Comparison of ENCODE assay signal across 7 mouse cellular contexts in the genomic region with DNA sequence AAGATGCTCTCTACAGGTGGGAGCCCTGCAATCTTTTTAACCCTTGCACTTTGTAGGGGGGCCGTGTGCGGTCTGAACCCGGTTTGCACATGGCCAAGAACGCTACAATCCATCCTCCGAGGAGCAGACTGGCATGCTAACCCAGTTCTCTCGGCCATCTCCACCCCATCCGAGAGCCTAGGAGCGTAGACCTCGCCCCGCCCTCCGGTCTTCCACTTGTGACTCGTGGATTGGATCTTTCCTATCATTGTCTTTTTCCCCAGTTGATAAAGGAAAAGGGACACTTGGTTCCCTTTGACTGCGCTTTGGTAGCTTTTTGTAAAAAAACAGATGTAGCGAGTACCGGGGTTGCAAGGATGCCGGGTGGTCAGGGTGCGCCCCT. TPM values are rescaled to one million over a fixed set of nuclear protein-coding genes. Genes with fewer than 3 reads are reported as not detected.
DNase-seq lines count a peak whose midpoint lies in the region; ATAC-seq and TF ChIP-seq lines count a peak whose summit lies in the region.

A gene (plus strand): TSS at position 250 of the 382 bp plus-strand sequence.

- peak within 1 kb of the TSS; percentile 98 for H3K27ac ChIP-seq in lung, embryonic 16.5 days (ENCODE audit: low read length)
- H3K27ac ChIP-seq in spleen, adult 2 months (ENCODE audit: insufficient read depth, low read length), result peak within 1 kb of the TSS; percentile 95

- H3K9ac ChIP-seq in lung, embryonic 16.5 days (ENCODE audit: low read length), result peak within 1 kb of the TSS; percentile 98

- TF ChIP-seq CTCF in spleen, adult 2 months (IDR thresholded peaks at IDR 0.05; ENCODE audit: extremely low read depth, insufficient read depth, insufficient read length, insufficient replicate concordance), result no peak

- under 1% methylated on average over 17 of the region's 17 CpGs for whole genome bisulfite sequencing in lung, embryonic 16.5 days
- WGBS in spleen, adult 2 months, result 0% methylated on average over 17 of the region's 17 CpGs

- DNase-seq in 3T3-L1 (ENCODE audit: low read depth, low spot score), result peak; percentile 81
- peak; percentile 44 for DNase-seq in ES-CJ7 (ENCODE audit: low read depth, low spot score)
- peak; percentile 65 to 70 for DNase-seq in cerebellum, postnatal 10 days
- peak; percentile 40 to 45 for DNase-seq in heart, adult 18-20 months
- peak; percentile 39 to 40 for DNase-seq in kidney, adult 8-10 months
- peak in 1 of 2 experiments; percentile 20 for DNase-seq in spleen, adult 2 months (ENCODE audit: low read depth in 1 of 2, low spot score in 2 of 2)

- peaks cover 23% of the 10 kb centered on the region for H3K4me1 ChIP-seq in lung, embryonic 16.5 days (replicated peaks; ENCODE audit: control insufficient read depth, insufficient read depth, low read length)
- peaks cover 5% of the 10 kb centered on the region; the same call in 1 of the 2 replicates for H3K4me1 ChIP-seq in spleen, adult 2 months (ENCODE audit: control insufficient read depth, insufficient read depth, insufficient read length)

- TF ChIP-seq POLR2A in spleen, adult 2 months (IDR thresholded peaks at IDR 0.05; ENCODE audit: low read depth, low read length), result no peak

- peaks cover 11% of the 10 kb centered on the region for H3K36me3 ChIP-seq in lung, embryonic 16.5 days (ENCODE audit: control insufficient read depth, insufficient read depth, low read length)
- peaks cover 11% of the 10 kb centered on the region for H3K36me3 ChIP-seq in spleen, adult 2 months (ENCODE audit: control insufficient read depth, insufficient read depth, low read length)

- H3K27me3 ChIP-seq in lung, embryonic 16.5 days (ENCODE audit: control insufficient read depth, insufficient read depth, low read depth, low read length), result no peaks in the 10 kb centered on the region
- H3K27me3 ChIP-seq in spleen, adult 2 months (ENCODE audit: control insufficient read depth, insufficient read depth, low read length), result no peaks in the 10 kb centered on the region

- H3K4me3 ChIP-seq in lung, embryonic 16.5 days (ENCODE audit: low read length), result peak within 1 kb of the TSS; percentile 96
- peak within 1 kb of the TSS; percentile 90 for H3K4me3 ChIP-seq in spleen, adult 2 months (ENCODE audit: extremely low read depth, insufficient read depth, insufficient read length)

- ATAC-seq in lung, embryonic 16.5 days (ENCODE audit: low read depth), result peak; percentile 20; the same call in 1 of the 2 replicates

- H3K9me3 ChIP-seq in lung, embryonic 16.5 days (ENCODE audit: control insufficient read depth, low read length), result no peaks in the 10 kb centered on the region

- H3K4me2 ChIP-seq in lung, embryonic 16.5 days (ENCODE audit: low read depth, low read length), result peak within 1 kb of the TSS; percentile 92

RNA-seq across cellular contexts. Expression of the gene that starts here (rescaled TPM):
- total RNA-seq in heart, adult 18-20 months (2021), result 10 to 100 TPM; 12.0 to 14.9 TPM
- 3.0 and 4.5 TPM in 2 replicates for polyA plus RNA-seq in lung, embryonic 16.5 days (2015; fragmentation: Nextera tagmentation; extraction: Ambion mirVana)
- polyA plus RNA-seq in spleen, adult 2 months (2012; rRNA removed), result 1.3 and 2.3 TPM in 2 replicates
